Mouse (Mus musculus) ES-E14 (cell line): ENCODE results near the gene Cab39.

ENCODE experiments used
- CHD2 ChIP-seq: IDR thresholded peaks from 2 replicates; pipeline ENCODE4 v1.6.1; 2014; ENCODE audit warnings: mild to moderate bottlenecking, low read depth, low read length, inconsistent platforms
- HCFC1 ChIP-seq: IDR thresholded peaks from 2 replicates; pipeline ENCODE4 v1.6.1; 2012; ENCODE audit warnings: low read length, inconsistent platforms, borderline replicate concordance; ENCODE audit not compliant: insufficient read depth
- MAFK ChIP-seq: IDR thresholded peaks from 2 replicates; pipeline ENCODE4 v1.6.1; 2014; ENCODE audit warnings: mild to moderate bottlenecking, low read depth, low read length, inconsistent platforms; ENCODE audit not compliant: insufficient read depth
- ZC3H11A ChIP-seq: IDR thresholded peaks from 2 replicates; pipeline ENCODE4 v1.6.1; 2012; ENCODE audit warnings: low read depth, mild to moderate bottlenecking, inconsistent platforms, low read length, borderline replicate concordance
- ZNF384 ChIP-seq: IDR thresholded peaks from 2 replicates; pipeline ENCODE4 v1.6.1; 2012; ENCODE audit warnings: low read depth, low read length, inconsistent platforms

- TF ChIP-seq MAFK, result no peak
- no peak for TF ChIP-seq HCFC1
- TF ChIP-seq ZNF384, result no peak
- TF ChIP-seq ZC3H11A, result no peak
- no peak for TF ChIP-seq CHD2
Observed at GRCm38 (mm10) chr1:85898761-85899387, 105.6 kb downstream of the Cab39 start.
